Mouse (Mus musculus): ENCODE data around the gene Dhx15.

GRCm38 (mm10) chr5:52230466-52230865 is 40.2 kb upstream of the Dhx15 start:
- TF ChIP-seq CTCF (IDR thresholded peaks at IDR 0.05; ENCODE audit: extremely low read depth, insufficient read depth, low read length) (no peak), POLR2A (IDR thresholded peaks at IDR 0.05; ENCODE audit: extremely low read depth, insufficient read depth, low read length) (no peak)
